Mouse (Mus musculus): ENCODE results near the gene Hydin.
"Not testable (repeated sequence)": the region's sequence is repeated elsewhere in the genome, so short reads cannot be mapped to it uniquely, and the experiment has no call there.

Hydin gene

DNA sequence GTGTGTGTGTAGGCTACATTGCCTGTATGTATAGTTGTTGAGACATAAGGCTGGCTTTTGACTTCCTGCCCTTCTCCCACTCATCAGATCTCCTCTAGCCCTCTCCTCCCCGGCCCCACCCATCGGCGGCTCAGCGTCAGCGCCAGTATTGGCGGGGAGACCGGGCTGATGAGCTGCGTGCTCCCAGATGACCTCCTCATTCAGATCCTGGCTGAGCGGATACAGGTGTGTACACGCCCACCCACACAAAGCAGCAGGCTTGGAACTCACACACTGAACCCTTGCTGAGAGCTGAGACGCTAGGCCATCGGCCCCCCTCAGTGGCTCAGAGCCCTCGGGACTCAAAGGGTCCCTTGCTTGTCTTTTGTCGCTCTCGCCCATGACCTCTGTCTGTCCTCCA lies 256.2 kb downstream of the Hydin start:
- DNase-seq (ENCODE audit: low read depth): no peak

- DNase-seq (ENCODE audit: low read depth): no peak
Measured at GRCm38 (mm10) chr8:110525229-110525628, 258.5 kb downstream of the Hydin start.

DNA sequence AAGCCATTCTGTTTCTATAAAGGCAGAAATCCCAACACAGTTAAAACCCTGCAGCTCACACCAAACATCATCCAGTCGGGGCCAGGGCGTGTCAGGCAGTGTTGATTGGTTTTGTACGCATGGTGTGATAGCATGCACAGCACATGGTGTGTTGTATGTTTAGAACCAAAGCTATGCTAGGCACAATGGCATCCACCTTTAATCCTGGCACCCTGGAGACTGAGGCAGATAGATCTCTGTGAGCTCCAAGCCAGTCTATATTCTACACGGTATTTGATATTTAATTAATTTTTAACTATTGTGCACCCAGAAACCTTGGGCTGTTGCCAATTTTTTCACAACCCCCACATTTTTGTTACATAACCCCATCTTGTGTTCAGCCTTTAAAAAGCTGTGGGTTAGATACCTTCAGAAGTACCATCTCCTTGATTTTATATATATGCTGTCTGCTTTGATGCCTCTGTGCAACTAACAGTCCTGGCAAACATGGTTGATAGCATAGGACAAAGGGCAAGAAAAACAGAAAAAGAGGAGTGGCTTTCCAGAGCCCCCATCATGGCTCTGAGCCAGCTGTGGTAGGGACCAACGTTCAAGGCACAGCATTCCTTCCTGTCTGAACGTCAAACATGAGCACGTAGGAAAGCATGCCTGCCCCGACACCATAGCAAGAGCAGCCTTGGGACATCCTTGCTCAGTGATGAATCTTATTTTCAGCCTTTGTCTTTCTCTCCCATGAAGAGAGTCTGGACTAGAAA lies 263.4 kb downstream of the Hydin start:
- DNase-seq (ENCODE audit: low read depth): no peak

DNA sequence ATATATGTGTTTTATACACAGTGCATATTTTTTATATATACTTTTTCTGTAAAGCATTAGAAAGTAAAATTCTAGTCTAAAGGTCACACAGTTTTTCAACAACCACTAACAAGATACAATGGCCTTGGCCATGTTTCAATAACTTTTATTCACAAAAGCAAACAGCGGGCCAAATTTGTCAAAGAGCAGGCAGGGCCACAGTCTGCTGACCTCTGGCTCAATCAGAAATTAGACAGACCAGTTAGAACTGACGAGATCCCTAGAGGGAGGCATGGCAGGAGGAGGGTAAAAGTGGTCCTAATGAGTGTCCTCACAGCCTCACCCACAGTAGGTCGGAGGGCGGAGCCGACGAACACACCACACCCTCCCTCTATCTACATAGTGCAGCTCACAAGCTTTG lies 267.0 kb downstream of the Hydin start:
- no peak for DNase-seq (ENCODE audit: low read depth)

- DNase-seq (ENCODE audit: low read depth): no peak
Measured at GRCm38 (mm10) chr8:110537849-110538248, 271.1 kb downstream of the Hydin start.

- DNase-seq (ENCODE audit: low read depth): no peak
Measured at GRCm38 (mm10) chr8:110550343-110550742, 283.6 kb downstream of the Hydin start.

- DNase-seq (ENCODE audit: low read depth): not testable (repeated sequence)
Measured at GRCm38 (mm10) chr8:110552111-110552510, 285.3 kb downstream of the Hydin start.

DNA sequence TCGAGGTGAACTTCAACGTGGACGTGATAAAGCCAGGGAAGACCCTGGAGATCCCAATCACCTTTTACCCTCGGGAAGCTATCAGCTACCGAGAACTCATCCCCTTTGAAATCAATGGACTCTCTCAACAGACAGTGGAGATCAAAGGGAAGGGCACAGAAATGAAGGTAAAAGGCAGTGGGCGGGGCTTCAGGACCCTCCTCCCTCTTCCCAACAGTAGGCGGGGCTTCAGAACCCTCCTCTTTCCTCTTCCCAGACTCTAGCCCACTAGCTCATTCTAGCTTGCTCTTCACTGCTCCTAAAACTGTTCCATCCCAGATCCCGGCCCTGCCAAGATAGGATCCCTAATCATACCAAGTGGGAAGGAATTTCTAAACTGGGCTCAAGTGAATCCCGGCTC lies 325.9 kb downstream of the Hydin start:
- no peak for DNase-seq (ENCODE audit: low read depth)

- DNase-seq (ENCODE audit: low read depth): no peak
Measured at GRCm38 (mm10) chr8:110594164-110594563, 327.4 kb downstream of the Hydin start.

GRCm38 (mm10) chr8:110604556-110604955 lies 337.8 kb downstream of the Hydin start:
- no peak for DNase-seq (ENCODE audit: low read depth)

DNA sequence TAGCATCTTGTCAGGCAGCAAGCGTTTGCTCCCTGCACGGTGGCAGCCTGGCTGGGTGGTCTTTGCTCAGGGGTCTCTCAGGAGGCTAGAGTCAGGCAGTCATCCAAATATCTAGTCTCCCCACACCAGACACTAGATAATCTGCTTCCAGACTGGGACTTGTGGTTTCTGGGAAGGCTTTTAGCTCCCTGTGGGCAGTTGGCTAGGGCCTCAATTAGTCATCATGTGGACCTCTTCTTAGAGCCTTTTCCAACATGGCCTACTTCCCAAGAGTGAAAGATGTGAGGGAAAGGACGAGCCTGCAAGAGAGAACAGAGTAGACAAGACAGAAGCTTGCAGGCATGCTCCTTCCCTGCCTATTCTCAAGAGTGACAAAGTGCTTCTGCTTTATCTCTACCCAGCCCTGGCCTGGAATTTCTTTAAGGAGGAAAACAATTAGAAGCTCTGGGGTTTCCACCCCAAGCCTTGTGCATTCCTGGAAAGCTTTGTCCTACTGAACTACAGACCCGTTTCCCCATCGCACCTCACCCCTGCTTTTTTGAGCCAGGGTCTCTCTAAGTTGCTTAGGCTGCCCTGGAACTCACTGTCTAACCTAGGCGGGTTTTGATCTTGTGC lies 338.7 kb downstream of the Hydin start:
- DNase-seq (ENCODE audit: low read depth): no peak

GRCm38 (mm10) chr8:110615730-110616129 lies 349.0 kb downstream of the Hydin start:
- no peak for DNase-seq (ENCODE audit: low read depth)

- DNase-seq (ENCODE audit: low read depth): no peak
Measured at GRCm38 (mm10) chr8:110617801-110618358, 351.1 kb downstream of the Hydin start.

DNA sequence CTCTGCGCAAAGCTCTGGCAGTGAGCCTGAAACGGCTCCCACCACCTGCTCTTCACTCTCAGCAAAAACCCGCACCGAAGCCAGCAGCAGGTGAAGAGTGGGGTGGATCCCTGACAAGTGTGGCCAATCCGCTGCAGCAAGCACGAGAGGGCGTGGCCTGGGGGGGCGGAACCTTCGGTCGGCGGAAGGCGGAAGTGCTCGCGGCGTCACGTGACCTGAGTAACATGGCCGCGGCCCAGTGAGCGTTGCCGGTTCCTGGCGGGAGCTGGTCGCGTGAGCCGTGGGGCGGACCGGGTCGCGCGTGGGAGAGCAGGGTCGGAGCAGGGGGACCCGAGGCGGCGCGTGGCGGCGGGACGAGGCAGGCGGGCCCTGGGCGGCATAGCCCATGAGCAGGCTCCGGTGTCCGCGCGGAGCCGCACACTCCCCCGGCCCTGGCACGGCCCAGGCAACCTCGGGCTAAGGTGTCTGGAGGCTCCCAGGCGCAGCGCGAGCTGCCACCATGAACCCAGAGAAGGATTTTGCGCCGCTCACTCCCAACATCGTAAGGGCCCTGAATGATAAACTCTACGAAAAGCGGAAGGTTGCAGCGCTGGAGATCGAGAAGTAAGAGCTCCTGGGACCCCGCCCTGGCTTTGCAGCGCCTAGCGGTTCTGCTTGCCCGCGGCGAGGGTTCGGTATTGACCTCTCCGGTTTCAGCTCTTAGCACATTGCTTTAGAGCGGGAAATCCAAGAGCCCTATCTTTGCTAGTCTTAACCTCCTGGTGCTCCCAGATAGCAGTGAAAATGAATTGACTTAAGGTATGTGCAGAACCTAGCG lies 351.8 kb downstream of the Hydin start, which contains the start of gene Vac14:
Gene Vac14, plus strand, starts transcription at position 195 of the 817 bp plus-strand sequence.
- DNase-seq (ENCODE audit: low read depth): peak; percentile 72

- no peak for DNase-seq (ENCODE audit: low read depth)
Measured at GRCm38 (mm10) chr8:110619208-110619574, 352.4 kb downstream of the Hydin start.

DNA sequence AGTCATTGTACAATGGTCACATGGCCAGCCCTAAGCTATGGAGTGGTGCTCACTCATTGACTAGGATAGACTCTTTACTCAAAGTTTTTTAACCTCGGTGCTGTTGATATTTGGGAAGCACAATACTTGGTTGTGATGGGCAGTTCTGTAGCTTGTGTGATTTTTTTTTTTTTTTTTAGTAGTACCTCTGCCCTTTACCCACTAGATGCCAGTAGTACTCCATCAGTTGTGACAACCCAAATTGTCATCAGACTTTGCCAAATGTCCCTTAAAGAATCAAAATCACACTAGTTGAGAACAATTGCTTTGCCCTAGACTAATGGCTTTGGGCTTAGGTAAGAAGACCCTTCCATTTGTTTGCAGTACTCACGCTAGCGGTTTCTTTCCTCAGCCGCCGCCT lies 353.1 kb downstream of the Hydin start:
- no peak for DNase-seq (ENCODE audit: low read depth)

DNA sequence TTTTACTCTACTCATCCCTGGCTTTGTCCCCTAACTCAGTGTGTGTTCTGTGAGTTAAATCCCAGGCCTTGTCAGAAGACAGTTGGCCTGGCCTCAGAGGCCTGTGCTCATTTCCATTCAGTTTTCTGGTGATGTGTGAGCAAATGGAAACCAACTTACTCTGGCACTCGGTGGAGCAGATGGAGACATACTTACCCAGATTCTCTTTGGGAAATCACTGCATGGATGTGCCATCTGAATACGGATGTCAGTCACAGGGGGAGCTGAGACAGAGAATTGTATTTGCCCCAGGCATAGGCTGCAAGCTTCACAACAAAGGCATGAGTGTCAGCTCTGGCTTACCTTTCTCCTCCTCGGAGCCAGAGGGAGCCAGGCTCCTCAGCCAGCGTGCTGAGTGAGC lies 359.7 kb downstream of the Hydin start:
- DNase-seq (ENCODE audit: low read depth): no peak

GRCm38 (mm10) chr8:110629245-110630063 lies 362.7 kb downstream of the Hydin start:
- no peak for DNase-seq (ENCODE audit: low read depth)

DNA sequence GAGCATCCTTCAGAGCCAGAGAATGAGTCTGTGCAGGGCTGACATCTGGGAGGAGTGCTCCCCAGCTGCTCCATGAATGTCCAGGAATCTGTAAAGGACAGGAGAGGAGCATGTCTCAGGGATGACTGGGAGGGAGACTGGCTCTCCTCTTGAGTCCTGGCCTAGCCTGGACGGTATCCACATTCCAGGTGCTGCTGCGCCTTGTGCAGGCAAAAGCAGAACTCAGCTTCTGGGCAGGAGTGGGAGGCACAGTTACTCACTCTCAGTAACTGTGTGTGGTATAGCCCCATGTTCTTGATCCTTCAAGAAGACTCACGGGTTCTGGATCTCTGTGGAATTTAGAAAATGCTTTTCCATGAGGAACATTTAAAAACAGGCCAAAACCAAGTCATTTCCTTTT lies 363.3 kb downstream of the Hydin start:
- DNase-seq (ENCODE audit: low read depth): no peak

DNA sequence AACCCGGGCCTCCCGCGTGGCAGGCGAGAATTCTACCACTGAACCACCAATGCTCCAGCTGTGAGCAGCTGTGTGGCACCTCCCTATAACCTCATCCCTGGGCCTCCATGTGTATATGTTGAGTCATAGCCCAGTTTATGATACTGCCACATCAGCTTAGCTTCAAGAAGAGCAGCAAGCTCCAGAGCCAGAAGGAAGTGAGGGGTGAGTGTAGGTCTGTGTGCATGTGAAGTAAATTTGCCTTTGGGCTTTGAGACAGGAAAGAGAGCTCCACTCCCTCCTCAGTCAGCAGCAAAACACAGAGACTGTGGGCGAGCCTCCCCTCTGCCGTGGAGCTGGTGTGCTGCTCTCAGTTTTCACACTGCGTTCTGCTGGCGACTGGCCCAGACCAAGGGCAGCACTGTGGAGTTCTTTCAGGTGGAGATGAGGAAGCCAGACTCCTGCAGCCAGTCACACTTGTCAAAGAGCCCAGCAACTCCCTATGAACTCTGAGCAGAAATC lies 363.8 kb downstream of the Hydin start:
- peak; percentile 84 for DNase-seq (ENCODE audit: low read depth)

- DNase-seq (ENCODE audit: low read depth): no peak
Measured at GRCm38 (mm10) chr8:110631201-110631600, 364.4 kb downstream of the Hydin start.

DNA sequence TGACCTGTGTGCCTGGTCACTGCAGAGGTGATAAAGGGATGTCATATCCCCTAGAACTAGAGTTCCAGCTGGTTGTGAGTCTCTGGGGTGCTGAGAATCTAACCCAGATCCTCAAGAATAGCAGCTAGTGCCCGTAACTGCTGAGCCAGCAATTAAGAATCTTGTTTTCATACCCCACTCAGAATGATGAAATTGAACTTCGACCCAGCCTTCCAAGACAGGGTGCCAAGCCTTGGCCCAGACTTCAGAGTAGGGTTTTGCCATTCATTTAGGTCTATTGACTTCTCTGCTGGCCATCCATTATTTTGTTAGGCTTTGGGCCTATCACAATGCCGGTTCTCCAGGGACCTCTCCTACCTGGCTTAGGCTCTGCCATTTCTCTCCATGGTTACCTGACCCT lies 367.0 kb downstream of the Hydin start:
- no peak for DNase-seq (ENCODE audit: low read depth)

All from fibroblast of lung, adult 2 months (primary cell).